9 mouse cellular contexts compared by ENCODE assay signal in the genomic region with DNA sequence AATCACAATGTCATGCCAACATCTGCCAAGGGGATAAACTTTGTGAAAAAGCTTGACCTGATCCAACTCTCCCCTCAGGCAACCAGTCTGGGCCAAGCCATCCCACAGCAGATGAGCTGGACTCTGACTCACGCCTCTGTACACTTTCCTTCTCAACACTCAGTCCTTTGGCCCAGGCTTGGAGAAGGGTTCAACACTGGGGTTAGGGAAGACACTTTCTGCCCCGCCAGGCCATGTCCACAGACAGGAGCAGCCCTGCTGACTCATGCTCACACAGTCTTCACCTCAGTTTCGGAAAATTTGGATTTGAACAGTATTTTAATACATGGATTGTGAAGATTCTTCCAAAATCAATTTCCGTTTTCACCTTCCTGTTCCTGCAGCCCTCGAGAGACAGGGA. TPM values are rescaled to one million over a fixed set of nuclear protein-coding genes. Genes with fewer than 3 reads are reported as not detected.
DNase-seq lines count a peak whose midpoint lies in the region; ATAC-seq and TF ChIP-seq lines count a peak whose summit lies in the region.
"Had no signal": no experiment of that assay in that cellular context is flagged by ENCODE, and none has a peak within 500 bp of the region (broad histone marks: within the 10 kb centered on the region; RNA-seq: fewer than 3 reads in every experiment).

No protein-coding gene starts in this region.

- no peak for TF ChIP-seq CTCF in hindbrain, postnatal 0 days (IDR thresholded peaks at IDR 0.05; ENCODE audit: low read depth)

- peaks cover 64% of the 10 kb centered on the region for H3K27me3 ChIP-seq in lung, embryonic 15.5 days
- H3K27me3 ChIP-seq in hindbrain, postnatal 0 days (ENCODE audit: insufficient read depth, low read length): no peaks in the 10 kb centered on the region
- peaks cover 22% of the 10 kb centered on the region for H3K27me3 ChIP-seq in stomach, embryonic 15.5 days (replicated peaks)

- 25% methylated on average over 5 of the region's 5 CpGs for WGBS in lung, embryonic 15.5 days
- WGBS in hindbrain, postnatal 0 days: 23% methylated on average over 5 of the region's 5 CpGs
- 35% methylated on average over 5 of the region's 5 CpGs for WGBS in stomach, embryonic 15.5 days

- H3K4me1 ChIP-seq in lung, embryonic 15.5 days: 0 out of 2 replicates have a peak, but pooled peaks cover 3% of the 10 kb centered on the region
- peaks cover 38% of the 10 kb centered on the region for H3K4me1 ChIP-seq in hindbrain, postnatal 0 days (ENCODE audit: insufficient read depth, low read length)
- no peaks in the 10 kb centered on the region for H3K4me1 ChIP-seq in stomach, embryonic 15.5 days

- peak overlapping the region; percentile 38 for H3K4me2 ChIP-seq in lung, embryonic 15.5 days
- peak overlapping the region; percentile 73 for H3K4me2 ChIP-seq in hindbrain, postnatal 0 days (ENCODE audit: low read depth, low read length)
- peak overlapping the region; percentile 42; the same call in 1 of the 2 replicates for H3K4me2 ChIP-seq in stomach, embryonic 15.5 days

- ATAC-seq in lung, embryonic 15.5 days (ENCODE audit: borderline replicate concordance, extremely low read depth, low FRiP score, low TSS enrichment): no peak
- ATAC-seq in hindbrain, postnatal 0 days: no peak
- no peak for ATAC-seq in stomach, embryonic 15.5 days (ENCODE audit: insufficient read depth, low FRiP score, low read depth)
- ATAC-seq in erythroblast, adult 5-6 weeks (replicated peaks; ENCODE audit: low FRiP score, poor library complexity, severe bottlenecking): no peak

- no peaks in the 10 kb centered on the region for H3K9me3 ChIP-seq in lung, embryonic 15.5 days
- no peaks in the 10 kb centered on the region for H3K9me3 ChIP-seq in hindbrain, postnatal 0 days (ENCODE audit: low read length)
- H3K9me3 ChIP-seq in stomach, embryonic 15.5 days: no peaks in the 10 kb centered on the region

- H3K9ac ChIP-seq in lung, embryonic 15.5 days: no peak overlapping the region
- H3K9ac ChIP-seq in hindbrain, postnatal 0 days (replicated peaks; ENCODE audit: low read length): peak overlapping the region; percentile 53
- H3K9ac ChIP-seq in stomach, embryonic 15.5 days: no peak overlapping the region

- H3K36me3 ChIP-seq in lung, embryonic 15.5 days: no peaks in the 10 kb centered on the region
- H3K36me3 ChIP-seq in hindbrain, postnatal 0 days (ENCODE audit: insufficient read depth, low read length): no peaks in the 10 kb centered on the region
- no peaks in the 10 kb centered on the region for H3K36me3 ChIP-seq in stomach, embryonic 15.5 days

- no peak overlapping the region for H3K4me3 ChIP-seq in lung, embryonic 15.5 days
- H3K4me3 ChIP-seq in hindbrain, postnatal 0 days (ENCODE audit: low read length): peak overlapping the region; percentile 40
- no peak overlapping the region for H3K4me3 ChIP-seq in stomach, embryonic 15.5 days (replicated peaks)

- DNase-seq in adrenal gland, postnatal 25 days: peak; percentile 12
- DNase-seq in adrenal gland, postnatal 4 days (ENCODE audit: low spot score in 2 of 2): no peak
- DNase-seq in lung, adult 18-20 months: no peak
- DNase-seq in hindbrain, postnatal 0 days (ENCODE audit: low spot score): no peak
- no peak for DNase-seq in layer of hippocampus, postnatal 25 days (ENCODE audit: extremely low spot score in 1 of 2, low spot score in 1 of 2)

- H3K27ac ChIP-seq in lung, embryonic 15.5 days: no peak overlapping the region
- peak overlapping the region; percentile 83 for H3K27ac ChIP-seq in hindbrain, postnatal 0 days
- H3K27ac ChIP-seq in stomach, embryonic 15.5 days: no peak overlapping the region

RNA-seq across cellular contexts. Expression of a gene that starts 0.4 kb away (rescaled TPM):
- total RNA-seq in adrenal gland, postnatal 25 days (2021): 2.3 and 3.6 TPM in 2 replicates
- total RNA-seq in adrenal gland, postnatal 4 days (2021): 1 to 10 TPM; 4.7 to 5.0 TPM
- polyA plus RNA-seq in lung, embryonic 15.5 days (2015; fragmentation: Nextera tagmentation; extraction: Ambion mirVana): not detected in 2 replicates
- 28.5 and 34.4 TPM in 2 replicates for total RNA-seq in hindbrain, postnatal 0 days (2014; rRNA removed)
- 48.9 and 53.3 TPM in 2 replicates for polyA plus RNA-seq in hindbrain, postnatal 0 days (2015; fragmentation: Nextera tagmentation; extraction: Ambion mirVana)
- polyA plus RNA-seq in stomach, embryonic 15.5 days (2015; fragmentation: Nextera tagmentation; extraction: Ambion mirVana): 0.53 and 0.64 TPM in 2 replicates
- not detected in 2 replicates for total RNA-seq in erythroblast, adult 5-6 weeks (2015; ENCODE audit: low replicate concordance)
- not detected in 2 replicates for total RNA-seq in erythroblast, adult 5-6 weeks (2017; ENCODE audit: low replicate concordance)
- total RNA-seq in layer of hippocampus, postnatal 25 days (2021): 10 to 100 TPM; 52.4 to 54.7 TPM
- total RNA-seq: neutrophil, adult 5-6 weeks had no signal
